Mouse (Mus musculus) neural tube, embryonic 10.5 days (tissue): ENCODE data around the gene Dnajc28.
A peak's percentile ranks its signal among the peaks of the same experiment; 100 is the strongest.
"Not testable (repeated sequence)": the region's sequence is repeated elsewhere in the genome, so short reads cannot be mapped to it uniquely, and the experiment has no call there.

Experiments used
- DNase-seq: peaks from one replicate; pipeline ENCODE4 v3.0.0-alpha.2; 2017; ENCODE audit warnings: low spot score; ENCODE audit errors: extremely low spot score

The Dnajc28 gene

DNA sequence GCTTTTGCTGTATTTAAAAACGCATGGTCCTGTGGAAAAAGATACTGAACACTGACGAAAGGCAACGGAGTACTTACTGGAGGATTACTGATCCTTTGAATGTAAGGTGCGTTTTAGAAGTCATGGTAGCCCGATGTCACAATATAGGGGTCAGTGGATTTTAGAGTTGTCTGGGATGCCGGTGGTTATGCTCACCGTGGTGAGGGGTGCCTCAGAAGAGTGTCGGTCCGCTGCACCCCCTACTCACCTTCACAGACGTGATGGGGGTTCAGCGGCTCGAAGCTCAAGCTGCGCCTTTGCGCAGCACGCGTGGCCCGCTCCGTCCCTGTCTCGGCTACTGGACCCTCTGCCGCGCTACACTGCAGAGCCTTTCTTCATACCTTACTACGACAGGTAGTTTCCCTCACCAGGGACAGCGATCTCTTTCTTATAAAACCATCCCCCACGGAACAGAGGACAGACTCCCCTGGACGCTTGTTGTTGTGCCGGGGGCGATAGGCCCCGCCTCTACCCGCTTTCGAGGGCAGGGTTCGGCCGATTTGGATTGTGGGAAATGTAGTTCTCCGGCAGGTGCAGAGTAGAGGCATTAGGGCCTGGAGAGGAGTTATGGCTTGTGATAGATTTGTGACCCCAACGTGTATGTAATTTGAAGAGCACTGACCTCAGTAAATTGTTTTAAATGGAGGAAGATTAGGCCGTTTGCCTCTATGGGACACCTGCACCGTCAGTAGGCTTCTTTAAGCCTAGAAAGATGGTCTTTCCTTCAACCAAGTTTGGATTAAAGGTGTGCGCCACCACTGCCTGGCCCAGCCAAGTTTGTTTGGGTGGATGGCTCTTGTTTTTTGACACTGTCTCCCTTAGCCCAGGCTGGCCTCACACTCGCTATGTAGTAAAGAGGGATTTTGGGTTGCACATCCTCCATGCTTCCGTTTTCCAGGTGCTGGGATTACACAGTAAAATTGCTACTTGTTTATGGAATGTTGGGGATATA is at the start of gene Dnajc28:
Gene Dnajc28, minus strand, starts transcription at position 516 of the 991 bp plus-strand sequence.
- DNase-seq = peak; percentile 69

DNA sequence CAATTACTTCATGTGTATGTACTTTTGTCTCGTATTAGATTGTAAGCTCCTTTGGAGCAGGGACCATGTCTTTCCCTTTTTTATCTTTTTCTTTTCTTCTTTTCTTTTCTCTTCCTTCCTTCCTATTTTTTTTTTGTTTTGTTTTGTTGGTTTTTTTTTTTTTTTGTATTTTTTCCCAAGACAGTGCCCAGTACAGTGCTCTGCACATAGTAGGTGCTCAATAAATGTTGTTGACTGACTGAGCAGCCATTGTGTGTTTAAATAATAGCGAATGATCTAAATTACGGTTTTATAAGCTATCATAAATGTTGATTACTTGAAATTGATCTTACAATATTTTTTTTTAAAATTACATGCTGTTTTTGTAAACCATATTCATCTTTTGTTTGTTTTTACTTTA is 45.0 kb upstream of the Dnajc28 start:
- DNase-seq = no peak

DNA sequence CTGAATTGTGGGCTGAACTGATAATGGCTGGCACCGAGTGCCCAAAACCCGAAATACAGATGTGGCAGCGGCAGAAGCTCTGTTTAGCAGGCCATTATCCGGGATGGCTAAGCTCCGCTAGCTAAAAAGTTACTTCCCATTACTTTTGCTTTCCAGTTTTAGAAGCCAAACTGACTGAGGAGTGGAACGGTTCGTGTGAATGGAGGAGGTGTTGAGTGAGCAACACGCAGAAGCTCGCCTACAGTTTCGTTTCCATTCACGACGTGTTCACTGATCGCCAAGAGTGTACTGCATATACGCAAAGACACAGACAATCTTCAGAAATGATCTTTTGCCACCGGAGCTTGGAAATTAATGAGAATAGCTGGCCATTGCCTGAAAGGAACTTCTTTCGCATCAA is 43.5 kb upstream of the Dnajc28 start:
- no peak for DNase-seq

DNA sequence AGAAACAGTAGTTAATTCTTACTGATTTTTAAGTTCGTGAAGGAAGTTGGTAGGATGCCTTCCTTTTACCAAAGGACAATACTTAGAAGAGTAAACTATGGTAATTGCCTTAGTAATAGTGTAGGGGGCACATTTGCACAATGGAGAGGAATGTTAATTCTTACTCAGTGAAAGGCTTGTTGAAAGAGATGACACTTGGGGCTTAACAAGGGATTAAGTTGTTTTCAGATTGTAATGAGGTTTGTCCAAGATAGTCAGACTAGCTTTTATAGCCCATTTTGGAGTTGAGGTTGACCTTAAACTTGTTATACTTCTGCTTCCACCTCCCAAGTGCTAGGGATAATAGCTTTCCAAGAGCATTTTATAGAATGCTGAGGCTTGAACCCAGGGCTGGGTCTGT is 42.6 kb upstream of the Dnajc28 start:
- no peak for DNase-seq

DNA sequence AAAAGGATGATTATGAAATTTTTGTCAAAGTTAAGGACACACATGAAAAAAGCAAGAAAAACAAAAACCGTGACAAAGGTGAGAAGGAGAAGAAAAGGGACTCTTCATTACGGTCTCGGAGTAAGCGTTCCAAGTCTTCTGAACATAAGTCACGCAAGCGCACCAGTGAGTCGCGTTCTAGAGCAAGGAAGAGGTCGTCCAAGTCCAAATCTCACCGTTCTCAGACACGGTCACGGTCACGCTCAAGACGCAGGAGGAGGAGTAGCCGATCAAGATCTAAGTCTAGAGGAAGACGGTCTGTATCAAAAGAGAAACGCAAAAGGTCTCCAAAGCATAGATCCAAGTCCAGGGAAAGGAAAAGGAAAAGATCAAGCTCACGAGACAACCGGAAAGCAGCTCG is 41.0 kb upstream of the Dnajc28 start:
- DNase-seq = no peak

DNA sequence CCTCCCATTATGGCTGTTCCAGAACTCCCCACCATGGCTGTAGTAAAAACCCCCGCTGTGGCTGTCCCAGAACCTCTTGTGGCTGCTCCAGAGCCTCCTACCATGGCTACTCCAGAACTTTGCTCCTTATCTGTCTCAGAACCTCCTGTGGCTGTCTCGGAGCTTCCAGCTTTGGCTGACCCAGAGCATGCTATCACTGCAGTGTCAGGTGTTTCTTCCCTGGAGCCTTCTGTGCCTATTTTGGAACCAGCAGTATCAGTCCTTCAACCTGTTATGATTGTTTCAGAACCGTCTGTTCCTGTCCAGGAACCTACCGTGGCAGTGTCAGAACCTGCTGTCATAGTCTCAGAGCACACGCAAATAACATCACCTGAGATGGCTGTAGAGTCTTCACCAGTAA is 39.6 kb upstream of the Dnajc28 start:
- no peak for DNase-seq

DNA sequence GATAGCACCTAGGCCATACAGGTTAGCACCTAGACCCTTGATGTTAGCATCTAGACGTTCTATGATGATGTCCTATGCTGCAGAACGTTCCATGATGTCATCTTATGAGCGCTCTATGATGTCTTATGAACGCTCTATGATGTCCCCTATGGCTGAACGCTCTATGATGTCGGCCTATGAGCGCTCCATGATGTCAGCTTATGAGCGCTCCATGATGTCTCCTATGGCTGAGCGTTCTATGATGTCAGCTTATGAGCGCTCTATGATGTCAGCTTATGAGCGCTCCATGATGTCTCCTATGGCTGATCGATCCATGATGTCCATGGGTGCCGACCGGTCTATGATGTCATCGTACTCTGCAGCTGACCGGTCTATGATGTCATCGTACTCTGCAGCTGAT is 38.5 kb upstream of the Dnajc28 start:
- DNase-seq = no peak

DNA sequence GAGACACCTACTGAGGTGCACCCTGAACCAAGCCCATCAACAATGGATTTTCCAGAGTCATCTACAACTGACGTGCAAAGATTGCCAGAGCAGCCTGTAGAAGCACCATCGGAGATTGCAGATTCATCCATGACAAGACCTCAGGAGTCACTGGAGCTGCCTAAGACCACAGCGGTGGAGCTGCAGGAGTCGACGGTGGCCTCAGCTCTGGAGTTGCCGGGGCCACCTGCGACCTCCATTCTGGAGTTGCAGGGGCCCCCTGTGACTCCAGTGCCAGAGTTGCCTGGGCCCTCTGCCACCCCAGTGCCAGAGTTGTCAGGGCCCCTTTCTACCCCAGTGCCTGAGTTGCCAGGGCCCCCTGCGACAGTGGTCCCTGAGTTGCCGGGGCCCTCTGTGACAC is 36.5 kb upstream of the Dnajc28 start:
- no peak for DNase-seq

DNA sequence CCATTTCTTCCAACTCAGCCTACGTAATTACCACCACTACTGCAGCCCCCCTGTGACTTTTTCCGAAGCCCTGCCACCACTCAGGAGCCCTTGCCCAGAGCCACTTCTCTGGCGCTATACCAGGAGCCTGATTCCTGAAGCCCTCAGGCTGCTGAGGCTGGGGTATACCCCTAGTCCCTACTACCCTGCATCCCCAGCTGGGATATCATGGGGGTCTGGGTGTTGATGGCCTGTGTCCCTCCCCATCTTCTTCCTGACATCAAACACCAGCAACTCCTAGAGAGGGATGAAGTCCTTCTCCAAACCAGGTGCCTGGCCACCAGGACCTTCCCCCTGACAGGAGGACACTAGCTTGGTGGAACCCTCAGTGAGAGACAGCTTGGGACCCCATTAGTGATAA is 33.4 kb upstream of the Dnajc28 start:
- no peak for DNase-seq

DNA sequence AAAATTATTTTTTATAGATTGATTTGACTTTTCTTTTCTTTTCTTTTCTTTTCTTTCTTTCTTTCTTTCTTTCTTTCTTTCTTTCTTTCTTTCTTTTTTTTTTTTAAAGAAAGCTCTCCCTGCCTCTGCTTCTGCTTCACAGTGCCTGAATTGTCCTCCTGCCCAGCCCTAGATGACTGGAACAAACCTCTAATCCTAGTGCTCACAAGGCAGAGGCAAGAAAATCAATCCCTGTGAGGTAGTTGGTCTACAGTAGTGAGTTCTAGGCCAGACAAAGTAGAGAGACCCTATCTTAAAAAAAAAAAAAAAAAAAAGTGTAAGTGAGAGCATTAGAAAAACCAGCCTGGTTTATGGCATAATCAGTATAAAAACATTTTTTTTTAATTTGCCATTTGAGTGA is 31.0 kb upstream of the Dnajc28 start:
- no peak for DNase-seq

DNA sequence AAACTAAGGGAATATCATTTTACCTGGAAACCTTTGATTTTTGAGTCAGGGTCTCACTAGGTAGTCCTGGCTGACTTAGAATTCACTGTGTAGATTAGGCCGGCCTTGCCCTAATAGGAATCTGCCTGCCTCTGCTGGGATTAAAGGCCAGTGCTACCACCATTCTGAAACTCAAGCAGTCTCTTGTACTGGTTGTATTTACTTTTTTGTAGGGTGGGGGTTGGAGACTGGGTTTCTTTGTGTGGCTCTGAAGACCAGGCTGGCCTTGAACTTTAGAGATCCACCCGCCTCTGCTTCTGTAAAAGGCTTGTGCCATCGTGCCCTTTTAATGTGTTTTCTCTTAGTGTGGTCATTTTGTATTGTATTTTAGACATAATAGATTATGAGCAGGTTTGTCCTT is 30.4 kb upstream of the Dnajc28 start:
- DNase-seq = no peak

DNA sequence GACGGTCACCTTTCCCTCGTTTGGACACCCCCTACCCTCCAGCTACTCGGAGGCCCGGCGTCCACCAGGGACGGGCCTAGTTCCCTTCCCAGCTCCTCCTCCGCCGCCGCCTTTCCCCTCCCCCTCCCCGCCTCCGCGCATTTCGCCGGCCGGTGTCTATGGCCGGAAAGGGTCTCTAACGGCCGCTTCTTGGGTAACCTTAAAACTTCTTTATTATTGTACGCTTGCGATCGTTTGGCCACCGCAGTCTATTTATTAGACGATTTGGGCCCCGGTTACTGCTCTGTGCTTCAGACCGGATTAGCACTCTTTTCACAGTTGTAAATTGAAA is 29.4 kb upstream of the Dnajc28 start:
- DNase-seq = peak; percentile 85

DNA sequence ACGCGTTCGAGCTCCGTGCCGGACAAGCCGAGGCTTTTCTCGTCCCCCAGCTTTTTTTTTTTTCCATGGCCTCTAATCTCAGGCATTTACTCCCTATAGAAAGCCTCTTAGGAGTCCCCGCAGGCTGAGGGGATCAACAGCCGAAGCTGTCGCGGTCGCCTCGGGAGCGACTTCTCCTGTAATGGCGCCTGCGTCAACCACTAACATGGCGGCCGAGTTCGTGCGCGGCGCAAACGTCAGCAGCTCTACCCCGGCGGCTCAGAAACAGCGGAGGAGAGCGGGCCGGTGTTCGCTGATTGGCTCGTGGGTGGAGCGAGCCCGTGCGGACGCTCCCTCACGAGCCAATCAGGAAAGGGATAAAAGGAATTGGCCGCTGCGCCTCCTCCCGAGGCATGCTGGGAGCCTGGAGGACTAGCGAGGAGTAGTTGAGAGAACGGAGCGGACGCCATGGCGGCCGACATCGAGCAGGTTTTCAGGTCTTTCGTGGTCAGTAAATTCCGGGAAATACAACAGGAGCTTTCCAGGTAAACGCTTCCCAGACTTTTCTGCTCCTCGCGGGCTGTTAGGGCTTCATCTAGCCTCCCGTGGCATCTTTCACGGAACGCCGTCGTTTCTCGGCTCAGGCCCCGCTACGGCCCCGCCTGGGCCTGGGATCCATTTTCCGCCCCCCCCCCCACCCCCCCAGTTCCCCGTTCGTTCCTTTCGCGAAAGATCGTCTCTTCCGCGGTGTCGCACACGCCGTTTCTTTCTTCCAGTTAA is 28.8 kb upstream of the Dnajc28 start, which contains the start of gene Son:
Gene Son, plus strand, starts transcription at position 46 of the 759 bp plus-strand sequence.
- peak; percentile 90 for DNase-seq

DNA sequence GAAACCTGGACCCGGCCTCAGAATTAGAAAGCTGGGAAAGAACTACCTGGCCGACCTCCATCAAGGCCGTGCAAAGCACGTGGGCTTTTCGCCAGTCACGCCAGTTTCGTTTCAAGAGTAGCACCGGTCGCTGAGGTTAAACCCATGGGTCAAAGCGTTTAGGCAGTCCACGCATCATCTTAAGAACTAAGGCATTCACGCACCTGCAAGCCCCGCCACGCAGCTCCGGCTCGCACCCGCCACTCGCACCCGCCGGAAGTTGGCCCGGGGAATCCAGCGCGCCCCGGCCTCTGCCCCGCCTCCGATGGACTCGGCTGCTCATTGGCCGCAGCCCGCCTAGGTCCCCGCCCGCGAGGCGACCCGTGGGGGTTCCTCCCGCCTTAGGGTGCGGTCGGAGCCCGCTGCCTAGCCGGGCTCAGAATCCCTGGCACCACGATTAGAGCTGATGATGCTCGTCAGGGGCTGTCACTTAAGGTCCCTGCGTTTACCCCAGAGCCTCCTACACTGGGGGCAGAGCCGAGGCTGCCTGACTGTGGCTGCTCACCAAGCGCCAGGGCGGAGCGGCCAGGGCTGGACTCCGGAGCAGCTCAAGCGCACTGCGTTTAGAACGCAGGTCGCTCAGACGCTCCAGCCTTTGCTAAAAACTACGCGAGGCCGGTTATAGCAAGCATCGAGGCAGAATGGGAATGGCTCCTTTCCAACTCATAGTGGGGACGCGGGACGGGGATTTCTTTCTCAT is 28.0 kb upstream of the Dnajc28 start, which contains the start of gene Gart:
Gene Gart, minus strand, starts transcription at position 272 of the 739 bp plus-strand sequence.
- peak; percentile 92 for DNase-seq

DNA sequence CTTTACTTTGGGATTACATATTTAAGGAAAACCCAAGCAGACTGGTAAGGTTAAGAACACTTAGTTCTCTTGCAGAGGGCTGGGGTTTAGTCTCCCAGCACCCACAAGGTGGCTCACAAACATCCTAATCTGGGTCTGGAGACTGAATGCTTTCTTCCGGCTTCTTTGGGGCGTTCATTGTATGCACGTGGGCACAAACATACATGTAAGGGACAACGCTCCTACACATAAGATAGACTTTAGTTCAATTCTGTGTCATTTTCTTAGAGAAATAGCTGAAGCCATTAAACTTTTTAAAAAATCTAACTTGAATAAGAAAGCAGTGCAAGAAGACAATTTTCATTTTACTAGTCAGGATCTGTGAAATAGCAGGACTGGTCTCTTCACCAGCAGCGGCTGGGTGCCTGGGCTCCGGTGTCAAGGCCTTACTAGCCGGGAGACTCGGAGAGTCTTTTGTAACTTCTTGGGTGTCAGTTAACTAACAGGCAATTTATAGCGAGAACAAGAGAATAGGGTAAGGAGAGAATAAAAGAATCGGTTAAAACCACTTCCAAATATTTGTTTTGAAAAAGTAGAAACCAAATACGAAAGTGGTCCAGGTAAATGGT is 27.3 kb upstream of the Dnajc28 start:
- no peak for DNase-seq

DNA sequence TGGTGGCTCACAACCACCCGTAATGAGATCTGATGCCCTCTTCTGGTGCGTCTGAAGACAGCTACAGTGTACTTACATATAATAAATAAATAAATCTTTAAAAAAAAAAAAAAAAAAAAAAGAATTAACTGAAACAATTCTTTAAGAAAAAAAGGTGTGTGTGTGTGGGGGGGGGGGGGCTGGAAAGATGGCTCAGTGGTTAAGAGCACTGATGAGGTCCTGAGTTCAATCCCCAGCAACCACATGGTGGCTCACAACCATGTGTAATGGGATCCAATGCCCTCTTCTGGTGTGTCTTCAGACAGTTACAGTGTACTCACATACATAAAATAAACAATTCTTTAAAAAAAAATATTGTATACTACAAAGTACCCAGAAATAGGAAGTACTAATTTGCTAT is 26.6 kb upstream of the Dnajc28 start:
- DNase-seq = not testable (repeated sequence)

DNA sequence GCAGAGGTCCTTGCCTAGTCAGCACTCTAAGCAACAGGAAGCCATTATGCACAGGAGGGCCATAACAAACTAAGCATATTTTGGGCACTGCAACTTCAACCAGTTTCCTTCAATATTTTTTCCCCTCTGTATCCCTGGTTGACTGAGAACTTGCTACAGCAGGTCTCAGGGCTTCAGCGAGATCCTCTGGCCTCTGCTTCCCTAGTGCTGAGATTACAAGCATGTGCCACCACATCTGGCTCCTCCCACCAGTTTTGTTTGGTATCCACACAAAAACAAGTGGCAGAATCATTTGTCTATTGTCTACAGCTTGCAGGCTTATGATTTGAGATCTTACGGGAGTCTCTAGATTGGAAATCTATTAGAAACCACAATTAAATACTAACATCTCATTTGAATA is 26.1 kb upstream of the Dnajc28 start:
- no peak for DNase-seq

DNA sequence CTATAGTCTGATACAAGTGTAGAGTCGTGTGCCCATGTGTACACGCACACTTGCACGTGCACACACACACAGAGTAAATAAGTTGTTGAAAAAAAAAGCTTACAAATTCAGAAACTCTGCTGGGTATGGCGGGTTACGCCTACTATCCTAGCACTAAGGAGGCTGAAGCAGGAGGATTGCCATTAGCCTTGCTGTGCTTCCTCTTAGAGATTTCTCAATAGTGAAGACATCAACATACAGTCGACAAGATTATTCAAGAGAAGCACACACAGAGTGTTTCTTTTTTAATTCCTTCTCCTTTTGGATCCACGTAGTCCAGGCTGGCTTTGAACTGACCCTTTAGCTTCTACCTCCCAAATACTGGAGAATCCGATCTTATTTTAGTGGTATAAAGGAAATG is 21.3 kb upstream of the Dnajc28 start:
- DNase-seq = no peak

DNA sequence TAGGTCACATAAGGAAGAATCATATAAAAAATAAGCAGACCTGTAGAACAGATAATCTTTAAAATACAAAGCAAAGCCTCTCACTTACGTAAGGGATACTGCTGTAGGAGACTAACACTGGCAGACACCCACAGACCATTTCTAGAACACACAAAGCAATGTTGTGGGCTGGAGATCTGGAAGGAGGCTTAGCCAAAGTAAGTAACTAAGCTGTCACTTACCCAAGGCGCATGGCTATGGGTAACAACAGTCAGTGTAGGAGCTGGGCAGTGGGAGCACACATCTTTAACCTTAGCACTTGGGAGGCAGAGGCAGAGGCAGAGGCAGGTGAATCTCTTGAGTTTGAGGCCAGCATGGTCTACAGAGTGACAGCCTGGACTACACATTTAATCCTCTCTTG is 20.8 kb upstream of the Dnajc28 start:
- DNase-seq = no peak

DNA sequence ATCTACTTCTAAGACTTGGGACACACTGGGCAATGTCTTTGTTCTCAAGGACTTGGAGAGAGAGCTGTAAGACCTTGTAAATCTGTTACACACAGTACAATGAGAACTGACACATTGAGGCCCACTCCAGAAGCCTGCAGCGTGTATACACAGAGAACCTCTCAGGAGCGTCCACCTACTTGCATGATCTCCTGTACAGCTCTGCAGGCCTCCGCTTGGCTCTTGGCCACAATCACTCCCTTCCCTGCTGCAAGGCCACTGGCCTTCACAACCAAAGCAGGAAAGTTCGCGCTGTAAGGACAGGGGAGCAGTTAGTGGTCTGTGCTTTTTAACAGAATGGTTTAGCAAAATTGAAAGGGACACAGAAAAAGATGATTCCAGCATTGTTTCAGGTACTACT is 20.3 kb upstream of the Dnajc28 start:
- DNase-seq = no peak

DNA sequence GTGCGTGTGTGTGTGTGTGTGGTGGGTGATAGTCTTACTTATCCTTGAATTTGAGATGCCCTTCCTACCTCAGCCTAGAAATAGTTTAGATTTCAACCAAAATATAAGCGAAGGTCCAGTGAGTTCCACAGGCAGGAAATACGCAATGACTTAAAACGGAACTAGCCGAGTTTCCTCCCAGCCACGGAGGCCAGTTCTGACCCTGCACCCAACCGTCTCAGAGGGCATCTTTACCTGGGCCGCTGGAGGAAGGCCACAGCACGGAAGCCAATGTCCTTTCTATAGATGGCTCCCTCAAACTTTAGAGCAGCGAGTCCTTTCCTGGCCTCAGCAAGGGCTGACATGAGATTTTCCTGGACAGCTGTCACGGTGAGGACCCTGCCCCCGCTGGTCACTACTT is 14.8 kb upstream of the Dnajc28 start:
- no peak for DNase-seq
